8 mouse cellular contexts compared by ENCODE assay signal in genomic region chr5:137530075-137530474, GRCm38 (mm10). TPM values are rescaled to one million over a fixed set of nuclear protein-coding genes. Genes with fewer than 3 reads are reported as not detected.
DNase-seq lines count a peak whose midpoint lies in the region; ATAC-seq and TF ChIP-seq lines count a peak whose summit lies in the region.

No protein-coding gene starts in this region.

- H3K9me3 ChIP-seq in heart, embryonic 15.5 days (replicated peaks) = no peaks in the 10 kb centered on the region
- H3K9me3 ChIP-seq in hindbrain, embryonic 12.5 days (replicated peaks) = no peaks in the 10 kb centered on the region
- no peaks in the 10 kb centered on the region for H3K9me3 ChIP-seq in midbrain, embryonic 11.5 days (ENCODE audit: control insufficient read depth, low read length)

- peak overlapping the region; percentile 91 for H3K4me2 ChIP-seq in heart, embryonic 15.5 days
- H3K4me2 ChIP-seq in hindbrain, embryonic 12.5 days (replicated peaks) = peak overlapping the region; percentile 89
- peak overlapping the region; percentile 95 for H3K4me2 ChIP-seq in midbrain, embryonic 11.5 days

- H3K27me3 ChIP-seq in heart, embryonic 15.5 days = no peaks in the 10 kb centered on the region
- H3K27me3 ChIP-seq in hindbrain, embryonic 12.5 days = no peaks in the 10 kb centered on the region
- no peaks in the 10 kb centered on the region for H3K27me3 ChIP-seq in midbrain, embryonic 11.5 days (ENCODE audit: control insufficient read depth, insufficient read depth, low read length)

- H3K9ac ChIP-seq in heart, embryonic 15.5 days = peak overlapping the region; percentile 87; the same call in 1 of the 2 replicates
- H3K9ac ChIP-seq in hindbrain, embryonic 12.5 days = peak overlapping the region; percentile 93
- H3K9ac ChIP-seq in midbrain, embryonic 11.5 days (ENCODE audit: low read length) = peak overlapping the region; percentile 74

- no peak for TF ChIP-seq POLR2A in bone marrow macrophage, adult 2 months (IDR thresholded peaks at IDR 0.05; ENCODE audit: borderline replicate concordance, low read depth, low read length)

- H3K4me1 ChIP-seq in heart, embryonic 15.5 days (replicated peaks) = peaks cover 51% of the 10 kb centered on the region
- H3K4me1 ChIP-seq in bone marrow macrophage, adult 2 months (ENCODE audit: control insufficient read depth, insufficient read depth, low read length) = peaks cover 17% of the 10 kb centered on the region
- peaks cover 50% of the 10 kb centered on the region for H3K4me1 ChIP-seq in hindbrain, embryonic 12.5 days
- H3K4me1 ChIP-seq in midbrain, embryonic 11.5 days (ENCODE audit: control insufficient read depth, insufficient read depth, low read length) = peaks cover 22% of the 10 kb centered on the region

- TF ChIP-seq CTCF in bone marrow macrophage, adult 2 months (IDR thresholded peaks at IDR 0.05; ENCODE audit: low read depth, low read length) = no peak

- 79% methylated on average over 8 of the region's 8 CpGs for WGBS in heart, embryonic 15.5 days
- 73% methylated on average over 8 of the region's 8 CpGs for WGBS in hindbrain, embryonic 12.5 days
- 69% methylated on average over 8 of the region's 8 CpGs for WGBS in midbrain, embryonic 11.5 days

- DNase-seq in heart, postnatal 10 days = no peak
- DNase-seq in midbrain, embryonic 11.5 days (ENCODE audit: low spot score, missing footprints) = no peak
- DNase-seq in Muller cell, postnatal 12 days (ENCODE audit: inconsistent ontology term) = no peak
- DNase-seq in urinary bladder, adult 18-20 months (ENCODE audit: low spot score in 2 of 2) = no peak
- no peak for DNase-seq in adrenal gland, adult 18-20 months (ENCODE audit: low spot score in 2 of 2)

- intact Hi-C loops in heart, postnatal 10 days (cut with DNase I) = loop anchor here (5.0 kb wide), 3 partner anchors 97 to 217 kb away; partner anchors contain the start of genes Fbxo24, Gm20605, Lrch4 and Tsc22d4

- no peak for ATAC-seq in heart, embryonic 15.5 days (replicated peaks; ENCODE audit: insufficient number of reproducible peaks, insufficient read depth, low FRiP score, low read depth)
- no peak for ATAC-seq in hindbrain, embryonic 12.5 days (ENCODE audit: low FRiP score)
- no peak for ATAC-seq in midbrain, embryonic 11.5 days (ENCODE audit: low FRiP score)

- peak overlapping the region; percentile 82 for H3K4me3 ChIP-seq in heart, embryonic 15.5 days
- H3K4me3 ChIP-seq in bone marrow macrophage, adult 2 months (ENCODE audit: insufficient read depth, low read length) = peak overlapping the region; percentile 86
- peak overlapping the region; percentile 77 for H3K4me3 ChIP-seq in hindbrain, embryonic 12.5 days
- H3K4me3 ChIP-seq in midbrain, embryonic 11.5 days (ENCODE audit: low read depth, low read length) = peak overlapping the region; percentile 62

- peak overlapping the region; percentile 94 for H3K27ac ChIP-seq in heart, embryonic 15.5 days
- H3K27ac ChIP-seq in bone marrow macrophage, adult 2 months (ENCODE audit: insufficient read depth, low read depth, low read length) = no peak overlapping the region
- H3K27ac ChIP-seq in hindbrain, embryonic 12.5 days = peak overlapping the region; percentile 96
- H3K27ac ChIP-seq in midbrain, embryonic 11.5 days (ENCODE audit: low read depth, low read length) = peak overlapping the region; percentile 0; the same call in 1 of the 2 replicates

- peaks cover 42% of the 10 kb centered on the region for H3K36me3 ChIP-seq in heart, embryonic 15.5 days
- peaks cover 45% of the 10 kb centered on the region for H3K36me3 ChIP-seq in hindbrain, embryonic 12.5 days
- H3K36me3 ChIP-seq in midbrain, embryonic 11.5 days (ENCODE audit: control insufficient read depth, insufficient read depth, low read length) = peaks cover 27% of the 10 kb centered on the region

RNA-seq across cellular contexts. Expression of gene Epo, which starts 3.0 kb away (rescaled TPM):
- not detected in 2 replicates for polyA plus RNA-seq in heart, embryonic 15.5 days (2015; fragmentation: Nextera tagmentation; extraction: Ambion mirVana)
- total RNA-seq in heart, postnatal 10 days (2021) = not detected
- polyA plus RNA-seq in bone marrow macrophage, adult 2 months (2012; ENCODE audit: insufficient read depth, insufficient read length, missing spikeins) = not detected in 2 replicates
- polyA plus RNA-seq in hindbrain, embryonic 12.5 days (2016; fragmentation: Nextera tagmentation; extraction: Ambion mirVana) = not detected in 2 replicates
- polyA plus RNA-seq in midbrain, embryonic 11.5 days (2014; fragmentation: Nextera tagmentation; extraction: Ambion mirVana) = 0.72 and 1.4 TPM in 2 replicates
- not detected for total RNA-seq in adrenal gland, adult 18-20 months (2021)

RNA-seq across cellular contexts. Expression of gene Gnb2, which starts 3.2 kb away (rescaled TPM):
- 244 and 306 TPM in 2 replicates for polyA plus RNA-seq in heart, embryonic 15.5 days (2015; fragmentation: Nextera tagmentation; extraction: Ambion mirVana)
- total RNA-seq in heart, postnatal 10 days (2021) = 100 to 1,000 TPM; 481 to 484 TPM
- 547 and 604 TPM in 2 replicates for polyA plus RNA-seq in bone marrow macrophage, adult 2 months (2012; ENCODE audit: insufficient read depth, insufficient read length, missing spikeins)
- 466 and 467 TPM in 2 replicates for polyA plus RNA-seq in hindbrain, embryonic 12.5 days (2016; fragmentation: Nextera tagmentation; extraction: Ambion mirVana)
- polyA plus RNA-seq in midbrain, embryonic 11.5 days (2014; fragmentation: Nextera tagmentation; extraction: Ambion mirVana) = 432 and 501 TPM in 2 replicates
- 100 to 1,000 TPM; 517 to 525 TPM for total RNA-seq in adrenal gland, adult 18-20 months (2021)

RNA-seq across cellular contexts. Expression of gene Gigyf1, which starts 11.7 kb away (rescaled TPM):
- polyA plus RNA-seq in heart, embryonic 15.5 days (2015; fragmentation: Nextera tagmentation; extraction: Ambion mirVana) = 8.9 and 10.4 TPM in 2 replicates
- total RNA-seq in heart, postnatal 10 days (2021) = 10 to 100 TPM; 29.6 to 33.8 TPM
- 42.0 and 48.3 TPM in 2 replicates for polyA plus RNA-seq in bone marrow macrophage, adult 2 months (2012; ENCODE audit: insufficient read depth, insufficient read length, missing spikeins)
- 17.9 and 19.0 TPM in 2 replicates for polyA plus RNA-seq in hindbrain, embryonic 12.5 days (2016; fragmentation: Nextera tagmentation; extraction: Ambion mirVana)
- 10.5 and 10.6 TPM in 2 replicates for polyA plus RNA-seq in midbrain, embryonic 11.5 days (2014; fragmentation: Nextera tagmentation; extraction: Ambion mirVana)
- total RNA-seq in adrenal gland, adult 18-20 months (2021) = 10 to 100 TPM; 27.6 to 36.4 TPM

RNA-seq across cellular contexts. Expression of gene Actl6b, which starts 23.2 kb away (rescaled TPM):
- 0.13 and 2.1 TPM in 2 replicates for polyA plus RNA-seq in heart, embryonic 15.5 days (2015; fragmentation: Nextera tagmentation; extraction: Ambion mirVana)
- not detected for total RNA-seq in heart, postnatal 10 days (2021)
- not detected in 2 replicates for polyA plus RNA-seq in bone marrow macrophage, adult 2 months (2012; ENCODE audit: insufficient read depth, insufficient read length, missing spikeins)
- 103 and 108 TPM in 2 replicates for polyA plus RNA-seq in hindbrain, embryonic 12.5 days (2016; fragmentation: Nextera tagmentation; extraction: Ambion mirVana)
- 30.6 and 31.1 TPM in 2 replicates for polyA plus RNA-seq in midbrain, embryonic 11.5 days (2014; fragmentation: Nextera tagmentation; extraction: Ambion mirVana)
- total RNA-seq in adrenal gland, adult 18-20 months (2021) = 1 to 10 TPM; 2.5 to 4.9 TPM

RNA-seq across cellular contexts. Expression of gene Pop7, which starts 27.8 kb away (rescaled TPM):
- polyA plus RNA-seq in heart, embryonic 15.5 days (2015; fragmentation: Nextera tagmentation; extraction: Ambion mirVana) = 37.4 and 38.6 TPM in 2 replicates
- total RNA-seq in heart, postnatal 10 days (2021) = 10 to 100 TPM; 16.6 to 19.2 TPM
- polyA plus RNA-seq in bone marrow macrophage, adult 2 months (2012; ENCODE audit: insufficient read depth, insufficient read length, missing spikeins) = 15.8 and 17.4 TPM in 2 replicates
- 60.7 and 61.3 TPM in 2 replicates for polyA plus RNA-seq in hindbrain, embryonic 12.5 days (2016; fragmentation: Nextera tagmentation; extraction: Ambion mirVana)
- polyA plus RNA-seq in midbrain, embryonic 11.5 days (2014; fragmentation: Nextera tagmentation; extraction: Ambion mirVana) = 54.8 and 57.4 TPM in 2 replicates
- total RNA-seq in adrenal gland, adult 18-20 months (2021) = 10 to 100 TPM; 23.5 to 24.7 TPM
